Mouse (Mus musculus) embryonic fibroblast, embryonic 13.5 days (primary cell): ENCODE measurements around the gene Akap17b.

Experiments
- CTCF ChIP-seq: IDR thresholded peaks from 2 replicates; pipeline ENCODE4 v1.5.1; 2011; ENCODE audit warnings: mild to moderate bottlenecking, control low read depth, low read length, moderate library complexity, borderline replicate concordance; ENCODE audit not compliant: insufficient read depth
- POLR2A ChIP-seq: IDR thresholded peaks from 2 replicates; pipeline ENCODE4 v1.6.1; 2011; ENCODE audit warnings: low read depth, mild to moderate bottlenecking, control low read depth, low read length, moderate library complexity

- TF ChIP-seq POLR2A (no peak), CTCF (no peak)
These were observed 42.3 kb downstream of the Akap17b start for GRCm38 (mm10) chrX:36602926-36603325.
